19 mouse cellular contexts compared by ENCODE assay signal in genomic region chr11:105626201-105626600, GRCm38 (mm10).
"Had no signal": no experiment of that assay in that cellular context is flagged by ENCODE, and none has a peak within 500 bp of the region (broad histone marks: within the 10 kb centered on the region; RNA-seq: fewer than 3 reads in every experiment).

No protein-coding gene starts in this region.

- H3K27me3 ChIP-seq: lung, embryonic 15.5 days; midbrain, embryonic 12.5 days; neural tube, embryonic 13.5 days; neural tube, embryonic 15.5 days had no signal

- DNase-seq: lung, adult 2 months; lung, postnatal 4 days; midbrain, embryonic 14.5 days; retina, postnatal 1 day; right cerebral cortex, adult 18-20 months; right cerebral cortex, postnatal 25 days; right cerebral cortex, postnatal 4 days; spleen, adult 18-20 months; thymus, adult 18-20 months; thymus, postnatal 14 days; thymus, postnatal 36 days had no signal

- H3K9me3 ChIP-seq: lung, embryonic 15.5 days; midbrain, embryonic 10.5 days; midbrain, embryonic 12.5 days; neural tube, embryonic 13.5 days; neural tube, embryonic 15.5 days had no signal

- H3K4me2 ChIP-seq: lung, embryonic 15.5 days; midbrain, embryonic 12.5 days; neural tube, embryonic 13.5 days; neural tube, embryonic 15.5 days had no signal

- H3K4me3 ChIP-seq: lung, embryonic 15.5 days; midbrain, embryonic 10.5 days; midbrain, embryonic 12.5 days; myocyte; neural tube, embryonic 13.5 days; neural tube, embryonic 15.5 days had no signal

- H3K36me3 ChIP-seq: lung, embryonic 15.5 days; midbrain, embryonic 10.5 days; midbrain, embryonic 12.5 days; neural tube, embryonic 13.5 days; neural tube, embryonic 15.5 days had no signal

- H3K9ac ChIP-seq: lung, embryonic 15.5 days; midbrain, embryonic 12.5 days; neural tube, embryonic 13.5 days; neural tube, embryonic 15.5 days had no signal

- H3K27ac ChIP-seq: lung, embryonic 15.5 days; midbrain, embryonic 10.5 days; midbrain, embryonic 12.5 days; neural tube, embryonic 13.5 days; neural tube, embryonic 15.5 days had no signal

- ATAC-seq: lung, postnatal 0 days; midbrain, embryonic 16.5 days had no signal

- H3K4me1 ChIP-seq: lung, embryonic 15.5 days; midbrain, embryonic 10.5 days; midbrain, embryonic 12.5 days; neural tube, embryonic 13.5 days had no signal
